Mouse (Mus musculus): Measurements from ENCODE around the gene Ribc1. TPM values are rescaled to one million over a fixed set of nuclear protein-coding genes. Genes with fewer than 3 reads are reported as not detected.

Gene Ribc1
- total RNA-seq (2021): under 1 TPM; 0.40 to 0.45 TPM

- intact Hi-C loops (cut with DNase I): loop anchor here (5.0 to 10.0 kb wide), 2 partner anchors 131 to 492 kb away; partner anchors contain the start of gene Phf8
- peak; percentile 94 to 95 for DNase-seq
Observed at GRCm38 (mm10) chrX:152016151-152017145, at the start of gene Ribc1, which contains the start of gene Smc1a. Ribc1 (minus strand) TSS chrX:152016295. Smc1a (plus strand) TSS chrX:152016428.

- intact Hi-C loops (cut with DNase I): no loop called here
- DNase-seq: no peak
Observed at GRCm38 (mm10) chrX:152065674-152066073, 49.6 kb upstream of the Ribc1 start.

- intact Hi-C loops (cut with DNase I): no loop called here
- DNase-seq: no peak
Observed at GRCm38 (mm10) chrX:152054094-152054493, 38.0 kb upstream of the Ribc1 start.

GRCm38 (mm10) chrX:152052546-152052945 lies 36.5 kb upstream of the Ribc1 start:
- intact Hi-C loops (cut with DNase I): no loop called here
- DNase-seq: no peak

- no peak for DNase-seq
- intact Hi-C loops (cut with DNase I): no loop called here
Observed at GRCm38 (mm10) chrX:152047230-152047629, 31.1 kb upstream of the Ribc1 start.

- intact Hi-C loops (cut with DNase I): no loop called here
- DNase-seq: no peak
Observed at GRCm38 (mm10) chrX:152039865-152040264, 23.8 kb upstream of the Ribc1 start.

- DNase-seq: no peak
- intact Hi-C loops (cut with DNase I): loop anchor here (5.0 to 10.0 kb wide), 2 partner anchors 128 to 494 kb away; partner anchors contain the start of gene Phf8
Observed at GRCm38 (mm10) chrX:152019294-152019693, 3.2 kb upstream of the Ribc1 start.

GRCm38 (mm10) chrX:152017186-152017585 lies 1.1 kb upstream of the Ribc1 start:
- intact Hi-C loops (cut with DNase I): loop anchor here (5.0 to 10.0 kb wide), 2 partner anchors 130 to 492 kb away; partner anchors contain the start of gene Phf8
- DNase-seq: no peak

- DNase-seq: no peak
- intact Hi-C loops (cut with DNase I): loop anchor here (5.0 to 10.0 kb wide), 2 partner anchors 132 to 491 kb away; partner anchors contain the start of gene Phf8
Observed at GRCm38 (mm10) chrX:152015752-152016150, 344 bp downstream of the Ribc1 start.

GRCm38 (mm10) chrX:152007863-152008262 lies 8.2 kb downstream of the Ribc1 start:
- intact Hi-C loops (cut with DNase I): no loop called here
- DNase-seq: no peak

GRCm38 (mm10) chrX:152002865-152003264 lies 13.2 kb downstream of the Ribc1 start:
- no peak for DNase-seq
- intact Hi-C loops (cut with DNase I): no loop called here

- intact Hi-C loops (cut with DNase I): no loop called here
- DNase-seq: peak; percentile 85 to 86
Observed at GRCm38 (mm10) chrX:152001737-152002710, 14.1 kb downstream of the Ribc1 start, which contains the start of gene Hsd17b10. Hsd17b10 (plus strand) TSS chrX:152001845.

GRCm38 (mm10) chrX:152001182-152001684 lies 14.9 kb downstream of the Ribc1 start:
- intact Hi-C loops (cut with DNase I): no loop called here
- DNase-seq: peak in 1 of 2 experiments; percentile 1

GRCm38 (mm10) chrX:151999006-151999710 lies 16.9 kb downstream of the Ribc1 start:
- no peak for DNase-seq
- intact Hi-C loops (cut with DNase I): no loop called here

Other genes starting within 250 kb of the Ribc1 start
- gene Huwe1, start 215.5 kb downstream of the Ribc1 start, total RNA-seq (2021): 100 to 1,000 TPM; 166 to 196 TPM
- gene Hsd17b10, start 14.4 kb downstream of the Ribc1 start, total RNA-seq (2021): 100 to 1,000 TPM; 160 to 166 TPM
- 10 to 100 TPM; 40.3 to 42.1 TPM for gene Smc1a, start 133 bp upstream of the Ribc1 start, total RNA-seq (2021)
- 10 to 100 TPM; 66.9 to 69.9 TPM for gene Iqsec2, start 128.0 kb upstream of the Ribc1 start, total RNA-seq (2021)
- 10 to 100 TPM; 41.7 to 55.2 TPM for gene Kdm5c, start 216.7 kb upstream of the Ribc1 start, total RNA-seq (2021)